Mouse (Mus musculus) c-Kit-negative CD71-positive TER-119-positive erythroid progenitor cells, embryonic 14.5 days (primary cell): ENCODE measurements around the gene Psmd11.

Experiments used
- DNase-seq: peaks from one replicate; pipeline ENCODE4 v3.0.0-alpha.2; 2013; ENCODE audit warnings: low read depth, low spot score

The Psmd11 gene

DNA sequence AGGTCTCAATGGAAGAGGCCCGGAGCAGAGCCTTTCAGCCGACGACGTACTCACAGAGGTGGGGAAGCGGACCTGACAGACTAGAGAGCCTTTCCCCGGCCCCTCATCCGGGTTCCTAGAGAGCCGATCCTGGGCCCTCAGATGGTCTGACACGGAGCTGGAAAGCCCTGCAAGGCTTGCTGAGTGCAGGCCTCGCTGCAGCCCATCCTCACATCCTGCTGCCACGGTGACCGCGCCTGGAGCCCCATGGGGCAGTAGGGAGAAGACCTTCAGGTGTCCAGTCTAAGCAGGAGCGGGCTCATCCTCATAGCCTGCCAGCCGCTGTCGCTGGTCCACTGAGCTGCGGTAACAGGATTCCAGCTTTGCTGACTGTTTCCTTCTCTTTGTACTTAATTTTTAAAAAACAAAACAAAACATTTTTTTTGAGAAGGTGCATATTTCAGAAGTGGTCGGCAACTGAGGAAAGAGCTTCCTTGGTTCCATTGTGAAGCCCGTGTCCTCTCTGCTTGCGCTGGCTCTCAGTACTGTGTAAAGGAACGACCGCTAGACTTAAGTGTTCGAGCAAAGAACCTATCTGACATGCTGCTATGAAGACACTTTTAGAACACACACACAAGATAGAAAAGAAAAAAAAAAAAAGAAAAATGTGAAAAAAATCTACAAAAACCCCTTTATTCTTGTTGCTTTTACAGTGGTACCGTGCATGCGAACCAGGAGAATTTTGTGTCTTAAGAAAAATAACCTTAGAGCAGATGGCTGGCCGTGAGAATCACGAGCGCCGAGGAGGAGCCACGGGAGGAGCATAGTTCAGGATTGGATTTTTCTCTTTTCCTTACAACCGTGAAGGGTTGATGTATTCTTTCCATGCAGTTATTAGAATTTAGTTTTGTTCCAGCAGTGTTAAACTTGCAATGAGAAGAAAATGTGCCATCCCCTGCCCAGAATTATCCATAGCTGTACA lies 51.8 kb downstream of the Psmd11 start:
- no peak for DNase-seq

DNA sequence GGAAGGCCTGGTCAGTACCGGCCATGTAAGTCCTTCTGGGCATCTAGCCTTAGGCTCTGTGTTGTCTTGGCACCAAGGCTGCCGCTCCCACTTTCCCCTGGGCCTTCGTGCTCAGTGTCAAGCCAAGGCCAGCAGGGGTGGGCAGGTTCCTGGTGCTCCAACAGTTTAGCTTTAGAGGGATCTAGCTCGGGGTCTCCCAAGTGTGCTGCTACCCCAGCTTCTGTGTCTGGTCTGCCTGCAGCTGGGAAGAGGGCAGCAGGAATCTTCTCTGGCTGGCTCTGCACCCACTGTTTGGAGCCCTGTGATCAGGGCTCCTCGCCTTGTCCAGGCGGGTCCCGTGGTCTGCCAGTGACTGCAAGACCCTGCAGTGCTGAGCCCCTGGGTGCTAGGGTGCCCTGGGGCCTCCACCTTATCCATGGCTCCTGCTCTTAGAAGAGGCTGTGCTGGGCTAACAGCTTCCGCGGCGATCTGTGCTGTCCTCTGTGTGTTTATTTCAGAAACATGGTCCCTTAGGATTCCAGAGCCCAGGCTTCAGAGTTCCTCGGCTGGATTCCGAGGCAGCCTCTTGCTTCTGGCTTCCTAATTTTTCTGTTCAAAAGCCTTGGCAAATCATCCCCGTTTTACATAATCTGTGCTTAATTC lies 53.1 kb downstream of the Psmd11 start:
- DNase-seq = no peak

DNA sequence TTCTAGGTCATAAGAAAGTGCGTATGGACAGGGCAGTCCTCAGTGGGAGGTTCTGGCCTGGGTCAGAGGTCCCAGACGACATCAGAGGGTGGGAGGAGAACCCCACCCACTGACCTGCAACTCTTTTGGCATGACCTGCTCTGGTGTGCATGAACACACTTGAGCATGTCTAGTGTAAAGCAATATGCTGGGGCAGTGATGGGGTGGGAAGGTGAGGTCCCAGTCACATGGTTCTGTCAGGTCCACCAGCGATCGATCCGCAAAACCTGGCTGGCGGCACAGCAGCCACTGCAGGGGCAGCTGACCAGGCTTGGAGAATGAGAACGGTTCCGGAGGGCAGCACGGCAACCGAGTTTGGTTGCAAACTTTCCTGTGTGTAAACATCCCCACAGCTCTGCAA lies 53.9 kb downstream of the Psmd11 start:
- DNase-seq = no peak

DNA sequence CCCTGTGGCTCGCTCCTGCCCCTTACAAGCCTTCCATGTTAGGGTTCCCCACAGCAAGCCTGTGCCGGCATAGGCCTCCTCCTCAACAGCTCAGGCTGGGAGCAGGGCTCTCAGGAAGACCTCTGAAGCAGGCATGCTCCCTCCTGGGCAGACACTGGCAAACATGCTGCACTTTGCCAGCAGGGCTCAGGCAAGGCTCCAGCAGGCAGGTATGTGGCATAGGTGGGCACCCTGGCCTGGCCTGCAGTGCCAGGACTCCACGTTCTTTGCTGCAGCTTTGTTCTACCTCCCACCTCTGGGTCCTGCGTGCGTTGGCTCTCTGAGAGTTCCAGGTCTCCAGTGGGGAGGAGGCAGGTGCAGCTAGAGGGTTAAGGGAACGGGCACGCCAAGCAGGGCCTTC lies 54.5 kb downstream of the Psmd11 start:
- no peak for DNase-seq

DNA sequence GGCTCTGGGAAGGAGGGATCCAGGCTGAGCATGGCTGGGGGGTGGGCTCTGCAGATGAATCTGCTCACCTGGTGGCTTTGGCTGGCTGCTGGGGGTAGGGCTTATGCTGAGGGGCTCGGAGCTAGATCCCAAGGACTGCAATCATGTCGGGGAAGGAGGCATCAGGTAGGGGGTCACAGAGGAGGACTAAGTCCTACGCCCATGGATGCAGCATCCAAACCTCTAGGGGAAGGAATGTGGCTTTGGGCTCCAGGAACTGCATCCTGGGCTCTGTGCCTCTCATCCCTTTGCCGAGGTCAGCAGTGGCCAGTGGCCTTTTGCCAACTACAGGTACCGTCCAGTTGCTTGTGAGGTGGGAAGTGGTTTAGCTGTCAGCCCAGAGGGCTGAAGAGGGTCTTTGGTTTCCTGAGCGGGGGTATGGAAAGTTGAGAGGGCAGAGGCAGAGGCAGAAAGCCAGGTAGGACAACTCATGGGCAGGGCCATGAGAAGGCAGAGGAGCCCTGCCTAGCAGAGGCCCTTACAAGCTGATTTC lies 55.2 kb downstream of the Psmd11 start:
- no peak for DNase-seq

DNA sequence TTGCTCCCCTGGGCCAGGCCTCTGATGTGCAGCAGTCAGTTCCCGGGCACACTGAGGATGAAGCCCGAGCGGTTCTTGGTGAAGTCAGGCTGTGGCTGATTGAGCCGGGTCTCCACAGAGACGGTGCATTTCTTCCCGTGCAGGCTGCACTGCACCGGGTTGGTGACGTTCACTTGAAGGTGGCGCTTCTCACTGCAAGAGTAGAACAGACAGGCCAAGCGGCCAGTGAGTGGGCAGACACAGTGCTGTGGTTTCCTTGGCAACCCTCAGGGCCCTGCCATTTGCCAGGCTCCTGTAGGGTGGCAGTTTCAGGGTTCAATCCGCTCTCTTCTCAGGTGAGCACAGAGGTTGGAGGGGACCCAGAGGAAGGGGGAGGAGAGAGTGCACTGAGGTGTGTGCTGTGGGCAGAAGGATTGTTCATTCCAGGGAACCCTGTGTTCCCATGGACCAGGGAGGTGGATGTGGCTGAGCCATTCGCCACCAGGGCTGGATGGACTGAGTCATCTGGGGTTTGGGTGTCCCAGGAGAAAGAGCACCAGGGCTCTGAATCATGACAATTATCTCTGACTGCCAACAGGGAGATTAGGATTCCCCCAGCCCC lies 55.9 kb downstream of the Psmd11 start:
- no peak for DNase-seq

DNA sequence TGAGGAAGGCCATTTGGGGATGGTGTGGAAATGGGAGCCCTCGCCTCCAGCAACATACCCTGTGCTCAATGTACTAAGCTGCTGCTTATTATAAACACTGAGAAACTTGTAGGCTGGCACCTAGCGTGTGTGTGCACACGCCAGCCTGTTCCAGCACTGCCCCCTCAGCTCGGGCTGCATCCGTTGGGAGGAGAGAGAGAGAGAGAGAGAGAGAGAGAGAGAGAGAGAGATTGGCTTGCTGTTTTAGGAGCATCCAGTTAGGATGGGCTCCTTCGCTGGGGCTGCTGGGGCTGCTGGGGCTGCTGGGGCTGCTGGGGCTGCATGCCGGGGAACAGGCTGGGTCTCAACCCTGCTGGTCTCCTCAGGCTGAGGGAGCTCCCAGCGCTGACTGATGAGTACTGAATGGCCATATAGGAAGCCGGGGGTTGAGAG lies 56.7 kb downstream of the Psmd11 start:
- no peak for DNase-seq

DNA sequence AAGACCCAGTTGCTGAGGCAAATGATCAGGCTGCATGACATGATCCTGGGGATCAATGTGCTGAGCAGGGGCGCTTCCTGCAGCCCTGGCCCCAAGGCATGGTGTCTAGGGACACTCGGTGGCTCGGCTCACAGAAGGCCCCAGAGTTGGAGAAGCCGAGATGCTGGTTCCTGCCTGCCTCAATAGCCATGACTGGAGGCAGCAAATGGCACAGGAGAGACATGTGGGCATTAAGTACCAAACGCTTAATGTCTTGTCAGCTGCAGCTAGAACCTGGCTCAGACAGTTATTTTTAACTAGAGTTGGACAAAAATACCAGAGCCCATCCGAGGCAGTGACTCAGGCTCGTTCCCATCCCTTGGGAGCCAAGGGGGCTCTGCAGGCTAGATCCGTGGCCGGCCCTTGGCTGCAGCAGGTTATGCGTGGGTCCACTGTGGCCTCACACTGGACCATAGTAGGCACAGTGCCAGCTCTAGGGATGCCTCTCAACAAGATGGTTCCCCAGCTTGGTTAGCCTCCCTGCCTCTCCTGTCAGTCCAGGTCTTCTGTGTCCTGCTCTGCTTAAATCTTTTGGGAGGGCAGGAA lies 57.3 kb downstream of the Psmd11 start:
- DNase-seq = no peak

DNA sequence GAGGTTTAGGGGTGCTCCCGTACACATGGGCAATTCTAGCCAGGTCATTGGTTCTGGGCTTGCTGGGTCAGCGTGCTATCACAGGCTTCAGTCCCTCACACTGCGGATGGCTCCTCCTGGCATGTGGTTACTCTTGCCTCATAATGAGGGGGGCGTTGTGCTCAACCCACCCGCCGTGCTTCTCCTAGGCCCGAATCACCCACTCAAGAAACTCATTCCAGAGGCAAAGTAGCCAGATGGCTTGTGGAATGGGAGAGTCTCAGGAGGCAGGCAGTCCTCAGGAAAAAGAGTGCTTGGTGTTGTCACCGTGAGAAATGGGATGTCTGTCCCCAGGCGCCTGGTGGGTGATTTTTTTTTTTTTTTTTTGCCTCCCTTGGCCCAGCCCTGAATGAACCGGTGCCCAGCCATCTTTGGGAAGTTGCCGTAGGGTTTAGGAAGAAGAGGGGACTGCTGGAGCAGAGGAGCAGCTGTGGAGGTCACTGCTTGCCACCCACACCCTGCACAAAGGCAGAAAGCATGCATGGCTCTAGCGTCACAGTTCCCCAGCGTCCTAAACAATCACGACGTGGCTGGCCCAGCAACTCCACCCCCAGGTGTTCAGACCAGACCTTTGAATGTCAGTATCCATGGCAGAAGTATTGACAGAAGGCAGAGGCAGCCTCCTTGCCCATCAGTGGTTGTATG lies 59.6 kb downstream of the Psmd11 start:
- DNase-seq = no peak

DNA sequence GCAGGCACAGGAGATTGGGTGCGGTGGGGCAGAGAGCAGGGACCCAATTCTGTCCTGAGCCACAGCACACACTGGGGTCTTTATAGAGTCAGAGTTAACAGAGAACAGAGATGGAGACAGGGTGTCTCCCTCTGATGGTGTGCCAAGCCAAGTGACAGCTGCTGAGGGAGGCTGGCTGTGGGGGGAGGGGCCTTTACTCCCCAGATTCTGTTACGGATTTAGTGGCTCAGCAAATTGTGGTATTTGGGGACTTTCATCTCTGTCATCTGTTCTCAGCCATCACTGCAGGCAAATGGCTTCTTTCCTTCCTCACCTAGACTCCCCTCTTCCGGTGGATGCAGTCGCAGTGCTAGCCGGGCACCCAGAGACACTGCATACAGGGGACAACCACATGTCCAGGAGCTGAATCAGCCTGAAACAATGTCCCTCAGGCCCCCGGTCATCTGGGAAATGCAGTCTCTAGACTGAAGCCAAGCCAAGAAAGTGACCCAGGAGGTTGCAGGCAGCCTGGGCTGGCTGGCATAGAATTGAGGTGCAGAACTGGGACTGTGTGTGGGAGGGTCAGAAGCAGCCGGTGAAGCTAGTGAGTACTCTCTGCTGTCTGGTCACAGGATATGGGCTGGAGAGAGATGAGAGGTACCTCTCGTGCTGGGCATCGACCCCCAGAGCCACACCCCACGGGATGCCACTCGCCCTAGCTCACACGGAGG lies 60.9 kb downstream of the Psmd11 start:
- no peak for DNase-seq

DNA sequence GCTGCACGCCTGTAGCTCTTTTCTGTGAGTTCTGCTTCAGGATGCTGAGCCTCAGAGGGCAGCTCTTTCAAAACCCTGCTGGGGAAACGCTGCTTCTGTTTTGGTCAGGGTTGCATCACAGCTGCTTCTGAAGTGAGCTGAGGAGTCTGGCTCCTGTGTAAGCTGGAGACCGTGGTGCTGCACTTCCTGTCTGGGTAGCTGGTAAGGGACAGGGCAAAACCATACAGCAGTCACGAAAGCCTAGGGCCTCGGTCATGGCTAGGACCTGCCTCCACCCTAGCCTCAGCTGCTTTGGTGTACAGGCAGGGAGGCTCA lies 61.4 kb downstream of the Psmd11 start:
- DNase-seq = no peak

DNA sequence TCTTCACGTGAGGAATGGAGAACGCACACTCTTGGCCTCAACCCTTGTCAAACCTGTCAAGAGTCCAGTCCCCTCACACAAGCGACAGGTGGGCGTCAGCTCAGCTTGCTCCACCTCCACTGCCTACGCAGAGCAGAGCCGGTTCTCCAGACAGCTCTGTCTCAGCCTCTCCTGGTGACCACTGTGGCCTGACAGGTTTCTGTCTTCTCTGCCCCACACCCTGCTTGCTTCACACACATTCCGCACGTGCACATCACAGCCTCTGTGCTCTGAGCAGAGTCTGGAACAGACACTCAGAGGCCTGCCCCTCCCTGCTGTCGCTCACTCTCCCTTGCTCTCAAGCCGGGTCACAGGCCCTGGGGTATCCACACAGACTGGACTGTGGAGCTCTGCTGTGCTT lies 62.4 kb downstream of the Psmd11 start:
- DNase-seq = no peak

DNA sequence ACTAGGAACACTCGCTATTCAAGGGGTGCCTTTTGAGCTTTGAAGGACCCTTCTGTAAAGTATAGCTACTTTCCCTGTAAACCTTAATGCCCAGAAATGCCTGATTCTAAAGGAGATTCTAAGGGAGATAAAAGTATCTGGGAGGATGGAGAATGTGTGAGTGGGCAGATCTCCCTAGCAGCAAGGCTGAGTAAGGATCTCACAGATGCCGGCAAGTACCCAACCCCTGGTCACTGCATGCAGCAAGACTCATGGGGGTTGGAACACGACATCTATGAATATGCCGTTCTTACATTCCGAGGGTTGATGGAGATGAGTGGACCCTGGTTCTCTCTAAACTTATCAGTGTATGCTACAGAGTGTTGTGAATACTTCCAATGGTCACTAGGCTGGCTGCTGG lies 64.8 kb downstream of the Psmd11 start:
- DNase-seq = no peak

DNA sequence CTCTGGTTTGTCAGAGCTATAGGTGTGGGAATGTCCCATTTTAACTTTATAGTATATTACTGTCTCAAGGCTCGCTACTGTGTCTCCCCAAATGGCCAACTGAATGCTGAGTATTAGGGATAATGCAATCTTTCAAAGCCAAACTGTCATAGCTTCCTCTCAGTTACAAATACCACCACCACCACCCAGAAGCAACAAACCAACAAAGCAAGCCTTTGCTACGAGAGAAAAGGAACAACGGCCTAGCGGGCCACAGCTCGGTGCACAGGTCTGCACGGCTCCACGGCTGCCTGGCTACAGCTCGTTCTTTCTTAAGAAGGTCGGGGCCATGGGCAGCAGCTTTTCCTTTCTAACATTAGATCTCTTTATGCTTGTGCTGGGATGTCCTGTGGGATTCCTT lies 66.4 kb downstream of the Psmd11 start:
- no peak for DNase-seq

DNA sequence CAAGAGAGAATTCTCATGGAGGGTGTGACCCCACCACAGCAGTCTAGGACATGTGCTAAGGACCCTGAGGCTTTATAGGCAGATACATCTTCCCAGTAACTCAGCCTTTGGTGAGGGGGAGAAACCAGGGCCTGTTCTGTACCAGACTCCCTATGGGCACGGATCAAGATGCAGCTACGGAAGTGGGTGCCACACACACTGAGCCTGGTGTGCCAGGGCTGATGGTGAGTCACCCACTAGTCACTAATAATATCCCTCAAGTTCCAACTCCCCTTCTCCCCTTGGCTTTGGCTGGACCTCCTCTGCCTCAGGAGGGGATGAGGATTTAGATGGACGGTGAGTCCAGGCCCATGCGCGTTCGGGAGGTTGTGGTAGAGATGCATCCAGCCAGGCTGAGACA lies 67.6 kb downstream of the Psmd11 start:
- DNase-seq = no peak

DNA sequence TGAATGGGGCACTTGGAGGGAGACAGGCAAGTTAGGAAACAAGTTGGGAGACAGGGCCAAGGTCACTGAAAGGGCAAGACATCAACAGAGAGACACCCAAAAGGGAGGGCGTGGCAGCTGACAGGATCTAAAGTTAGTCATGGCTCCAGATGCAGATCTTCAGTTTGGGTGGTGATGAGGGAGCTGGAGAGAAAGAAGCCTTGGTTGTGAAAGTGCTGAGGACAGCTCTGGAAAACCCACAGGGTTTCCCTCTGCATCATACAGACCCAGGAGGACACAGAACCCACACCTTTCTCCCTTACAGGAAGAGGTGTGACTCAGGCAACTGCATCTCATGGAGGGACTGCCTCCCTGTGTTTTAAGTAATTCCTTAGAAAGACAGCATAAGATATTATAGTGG lies 68.2 kb downstream of the Psmd11 start:
- no peak for DNase-seq

DNA sequence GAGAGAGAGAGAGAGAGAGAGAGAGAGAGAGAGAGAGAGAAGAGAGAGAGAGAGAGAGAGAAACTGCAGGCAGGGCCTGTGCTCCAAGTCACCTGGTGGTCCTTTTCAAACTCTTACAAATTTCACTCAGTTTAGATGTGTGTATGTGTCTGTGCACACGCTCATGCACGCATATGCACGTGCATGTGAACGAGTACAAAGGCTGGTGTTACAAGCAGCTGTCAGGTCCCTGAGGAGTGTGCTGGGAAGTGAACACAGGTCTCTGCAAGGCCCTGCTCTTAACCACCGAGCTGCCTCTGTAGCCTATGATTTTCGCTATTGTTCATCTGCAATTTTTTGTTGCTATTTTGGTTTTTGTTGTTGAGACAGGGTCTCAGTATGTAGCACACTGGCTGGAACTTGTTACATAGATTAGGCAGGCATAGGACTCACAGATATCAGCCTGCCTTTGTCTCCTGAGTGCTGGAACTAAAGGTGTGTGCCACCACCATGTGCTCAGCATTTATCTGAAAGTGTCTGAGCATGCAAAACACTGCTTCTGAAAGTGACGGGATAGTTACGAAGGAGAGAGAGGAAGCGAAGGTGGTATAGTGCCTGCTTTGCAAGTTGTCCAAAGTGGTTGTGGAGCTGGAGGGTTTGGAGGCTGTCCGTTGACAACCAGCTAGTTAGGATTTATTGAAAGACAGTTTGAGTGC lies 69.0 kb downstream of the Psmd11 start:
- DNase-seq = no peak

DNA sequence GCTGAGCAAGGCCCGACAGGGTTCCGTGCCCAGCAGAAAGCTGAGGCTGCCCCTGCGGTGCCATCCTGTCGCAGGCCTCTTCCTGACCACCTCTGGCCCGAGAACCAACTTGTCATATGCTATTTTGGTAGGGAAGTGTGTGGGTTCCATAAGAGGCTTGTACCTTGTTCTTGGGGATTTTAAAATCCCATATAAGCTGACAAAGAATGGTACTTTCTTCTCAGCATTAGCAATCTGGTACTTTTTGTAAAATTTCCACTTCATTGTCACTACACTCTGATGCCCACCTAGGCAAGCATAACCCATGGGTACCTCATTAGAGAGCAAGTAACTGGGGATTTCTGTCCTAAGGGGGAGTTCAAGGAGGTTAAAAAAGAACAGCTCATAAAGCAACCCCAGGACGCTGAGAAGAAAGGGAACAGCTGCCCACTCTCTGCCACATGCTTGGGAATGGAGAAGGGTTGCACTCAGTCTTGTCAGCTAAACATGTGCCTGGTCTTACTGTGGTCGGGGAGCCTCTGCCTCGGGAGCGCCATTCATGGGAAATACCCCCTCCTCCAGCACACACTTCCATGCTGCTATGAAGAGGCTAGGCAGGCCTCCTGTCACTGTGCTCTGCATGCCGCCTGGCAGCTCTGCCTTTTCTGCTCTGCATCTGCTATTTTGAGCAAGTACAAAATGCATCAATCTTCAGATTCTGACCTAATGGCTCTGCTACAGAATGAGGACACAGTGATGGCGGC lies 70.1 kb downstream of the Psmd11 start:
- DNase-seq = no peak

DNA sequence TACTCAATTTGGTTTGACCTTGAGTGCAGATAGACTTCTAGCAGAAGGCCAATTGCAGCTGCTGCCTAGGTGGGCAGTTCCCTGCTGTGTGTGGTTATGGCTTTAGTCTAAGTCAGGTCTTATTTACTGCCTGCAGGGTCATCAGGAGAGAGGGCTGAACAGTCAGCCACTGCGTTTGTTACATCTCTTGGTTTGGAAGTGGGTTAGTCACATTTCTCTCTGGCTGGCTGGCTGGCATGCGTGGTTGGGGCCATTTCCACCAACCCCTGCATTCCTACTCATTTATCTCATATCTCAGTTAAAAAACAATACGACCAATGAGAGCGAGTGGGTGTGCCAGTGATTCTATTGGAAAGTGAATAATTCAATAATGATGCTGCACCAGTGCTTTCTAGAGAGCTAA lies 71.1 kb downstream of the Psmd11 start:
- DNase-seq = no peak

DNA sequence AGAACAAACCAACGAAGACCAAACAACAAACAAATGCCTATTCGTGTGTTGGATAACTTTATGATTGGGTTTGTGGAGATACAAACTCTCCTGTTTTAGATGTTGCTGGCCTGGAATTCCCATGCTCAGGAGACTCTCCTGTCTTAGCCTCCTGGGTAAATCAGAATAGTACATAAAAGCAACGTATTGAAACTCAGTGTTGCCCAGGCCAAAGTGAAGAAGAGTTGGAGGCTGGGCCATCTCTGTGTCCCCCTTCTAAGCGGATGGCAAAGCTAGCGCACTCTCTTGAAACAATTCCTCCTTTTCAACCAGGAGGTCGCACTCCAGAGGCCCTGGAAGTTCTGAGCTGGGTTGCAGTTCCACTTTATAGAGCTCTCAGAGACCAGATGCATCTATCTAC lies 74.9 kb downstream of the Psmd11 start:
- no peak for DNase-seq
